Mouse (Mus musculus): ENCODE data around the gene Mab21l1. TPM values are rescaled to one million over a fixed set of nuclear protein-coding genes. Genes with fewer than 3 reads are reported as not detected.

Mab21l1 gene
- total RNA-seq, 1 experiment from 2014 or later, result 1.4 TPM

DNA sequence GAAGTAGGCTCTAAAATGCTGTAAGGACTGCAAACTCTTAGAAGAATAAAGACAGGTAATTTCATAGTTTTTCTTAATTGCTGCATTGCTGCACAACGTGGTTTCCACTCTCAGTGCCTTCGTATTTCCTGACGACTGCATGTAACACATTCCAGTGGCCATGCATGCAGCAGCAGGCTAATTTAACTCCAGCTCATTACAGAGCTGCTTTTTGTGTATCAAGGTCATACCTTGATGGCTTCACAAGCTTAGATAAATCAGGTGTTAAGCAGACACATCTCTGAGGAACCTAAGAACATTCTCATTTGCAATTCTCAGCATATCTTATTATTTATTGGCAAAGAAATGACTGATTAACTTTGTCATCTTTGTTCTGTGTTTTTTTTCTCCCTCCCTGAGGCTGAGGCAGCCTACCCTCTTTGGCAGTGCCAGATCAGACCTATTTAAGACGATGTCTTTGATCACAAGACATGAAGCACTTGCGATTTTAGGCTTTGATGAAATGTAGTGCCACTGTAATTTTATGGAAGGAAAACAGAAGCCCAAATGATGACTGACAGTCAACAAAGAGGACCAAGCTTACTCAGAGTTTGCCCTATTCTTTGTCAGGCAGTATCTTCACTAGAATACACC is 32.8 kb downstream of the Mab21l1 start:
- no peak for DNase-seq

- DNase-seq, result no peak
These were observed 33.8 kb downstream of the Mab21l1 start for GRCm38 (mm10) chr3:55816096-55816495.

GRCm38 (mm10) chr3:55816638-55817375 is 34.5 kb downstream of the Mab21l1 start:
- no peak for DNase-seq

DNA sequence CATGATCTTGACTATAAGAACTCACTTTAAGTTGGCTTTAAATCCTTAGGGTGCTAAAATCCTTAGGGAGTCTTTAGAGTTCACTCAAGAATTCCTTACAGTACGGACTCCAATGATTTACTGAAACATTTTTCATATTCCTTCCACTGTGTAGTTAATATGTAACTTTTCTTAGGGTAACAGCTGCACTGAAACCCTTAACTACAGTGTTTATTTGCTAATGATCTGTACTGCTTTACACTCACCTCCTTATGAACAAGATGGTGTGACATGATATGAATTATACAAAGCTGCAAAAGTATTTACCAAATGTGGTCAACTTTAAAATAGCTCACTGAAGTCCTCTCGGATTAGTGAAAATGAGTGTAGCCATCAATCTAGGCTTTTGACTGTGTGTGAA is 35.8 kb downstream of the Mab21l1 start:
- DNase-seq, result no peak

GRCm38 (mm10) chr3:55819598-55819997 is 37.3 kb downstream of the Mab21l1 start:
- DNase-seq, result no peak

GRCm38 (mm10) chr3:55824864-55825263 is 42.6 kb downstream of the Mab21l1 start:
- no peak for DNase-seq

DNA sequence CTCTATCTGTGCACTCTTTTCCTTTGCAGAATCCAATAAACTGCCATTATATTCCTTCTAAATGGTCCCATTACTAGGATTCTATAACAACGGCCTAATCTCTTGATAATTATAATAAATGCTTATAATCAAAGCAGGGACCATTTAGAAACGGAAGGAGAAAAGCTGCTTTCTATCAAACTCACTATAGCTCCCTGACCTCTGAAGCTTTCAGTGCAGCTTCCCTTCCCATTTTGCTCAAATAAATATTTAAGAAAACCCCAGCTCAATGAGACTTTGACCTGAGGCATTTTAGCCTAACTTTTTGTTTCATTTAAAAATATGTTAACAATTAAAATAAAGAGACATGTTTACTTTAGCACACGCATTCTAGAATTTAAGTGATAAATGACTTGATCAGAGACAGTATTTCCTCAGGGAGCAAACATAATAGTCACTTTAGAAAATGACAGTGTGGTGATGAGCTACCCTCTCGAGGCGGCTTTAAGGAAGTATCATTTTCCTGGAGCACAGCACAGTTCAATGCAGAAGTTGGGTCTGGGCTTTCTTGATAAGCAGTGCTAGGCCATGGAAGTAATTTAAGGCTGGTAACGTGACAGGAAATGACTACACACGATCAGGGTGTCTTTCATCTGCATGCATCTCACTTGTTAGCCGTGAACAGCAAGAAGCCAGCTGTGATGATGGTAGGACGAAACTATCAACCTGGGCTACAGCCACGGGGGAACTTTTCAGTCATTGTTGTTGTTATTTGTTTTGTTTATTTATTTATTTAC is 46.4 kb downstream of the Mab21l1 start:
- DNase-seq, result no peak

DNA sequence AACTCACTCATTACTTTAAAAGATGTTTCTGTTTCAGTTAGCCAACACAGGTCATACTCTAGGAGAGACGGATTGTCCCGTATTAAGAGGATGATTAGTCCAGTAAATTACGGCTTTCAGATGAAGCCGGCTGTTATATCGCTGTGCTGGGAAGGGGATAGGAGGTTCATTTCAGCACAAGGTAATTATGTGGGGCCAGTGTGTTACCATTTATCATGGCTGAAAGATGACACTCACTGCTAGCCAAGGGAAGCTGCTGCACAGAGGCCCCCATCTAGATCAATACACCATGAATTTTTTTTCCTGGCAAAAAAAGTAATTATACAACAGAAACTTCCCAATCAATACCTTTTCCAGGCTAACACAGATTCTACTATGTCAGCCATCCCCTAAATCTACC is 47.9 kb downstream of the Mab21l1 start:
- DNase-seq, result no peak
